Mouse (Mus musculus) midbrain, postnatal 0 days (tissue): ENCODE measurements around the gene Ypel1. TPM values are rescaled to one million over a fixed set of nuclear protein-coding genes. Genes with fewer than 3 reads are reported as not detected.
A peak's percentile ranks its signal among the peaks of the same experiment; 100 is the strongest.

ENCODE experiments used
- ATAC-seq: fragments of 200-750 bp; cut with Nextera tagmentation; 2 replicates; pipeline ENCODE4 v1.8.0; 2017; ENCODE audit warnings: moderate number of reproducible peaks, mild to moderate bottlenecking, moderate TSS enrichment, moderate library complexity; ENCODE audit not compliant: low FRiP score
- DNase-seq: peaks from one replicate; pipeline ENCODE4 v3.0.0-alpha.2; 2015; ENCODE audit warnings: low spot score
- H3K27ac ChIP-seq: fragments of 300-500 bp; sonication (generic); 2 replicates; pipeline ENCODE4 v1.5.1; 2014; ENCODE audit warnings: low read depth, mild to moderate bottlenecking, low read length, mixed read lengths
- H3K27me3 ChIP-seq: fragments of 300-500 bp; sonication (generic); 2 replicates; pipeline ENCODE4 v1.6.1; 2014; ENCODE audit warnings: low read length, control low read depth, mixed read lengths; ENCODE audit not compliant: insufficient read depth
- H3K36me3 ChIP-seq: fragments of 300-500 bp; sonication (generic); 2 replicates; pipeline ENCODE4 v1.6.1; 2014; ENCODE audit warnings: low read length, control low read depth, mixed read lengths; ENCODE audit not compliant: insufficient read depth
- H3K4me1 ChIP-seq: fragments of 300-500 bp; sonication (generic); 2 replicates; pipeline ENCODE4 v1.6.1; 2014; ENCODE audit warnings: mild to moderate bottlenecking, control low read depth, antibody characterized with exemption, low read length, mixed read lengths; ENCODE audit not compliant: insufficient read depth
- H3K4me2 ChIP-seq: fragments of 300-500 bp; sonication (generic); 2 replicates; pipeline ENCODE4 v1.6.1; 2014; ENCODE audit warnings: low read depth, mild to moderate bottlenecking, low read length, mixed read lengths; ENCODE audit not compliant: poor library complexity, severe bottlenecking
- H3K4me3 ChIP-seq: fragments of 300-500 bp; sonication (generic); 2 replicates; pipeline ENCODE4 v1.5.1; 2014; ENCODE audit warnings: low read depth, mild to moderate bottlenecking, low read length, moderate library complexity
- H3K9ac ChIP-seq: fragments of 300-500 bp; sonication (generic); replicated peaks from 2 replicates; pipeline ENCODE4 v1.6.1; 2014; ENCODE audit warnings: mild to moderate bottlenecking, low read length, moderate library complexity, mixed read lengths; ENCODE audit not compliant: poor library complexity, severe bottlenecking
- H3K9me3 ChIP-seq: fragments of 300-500 bp; sonication (generic); 2 replicates; pipeline ENCODE4 v1.6.1; 2016; ENCODE audit warnings: low read length, control low read depth
- CTCF ChIP-seq: IDR thresholded peaks from 2 replicates; pipeline ENCODE4 v1.5.1; 2016; ENCODE audit warnings: antibody characterized with exemption, mild to moderate bottlenecking
- WGBS: fragments of 180-500 bp; shearing (Covaris S2); extraction: QIAGEN DNeasy Blood & Tissue Kit; methylation state at CpG from one replicate; pipeline ENCODE4 v1.1.7; 2014; 5-methylcytosine and 5-hydroxymethylcytosine counted together
- polyA plus RNA-seq: library from polyadenylated mRNA; unstranded; fragments of >200 nt; fragmentation: Nextera tagmentation; extraction: Ambion mirVana; gene quantifications from 2 replicates; pipeline ENCODE4 v1.2.1, GENCODE M21; 2015
- total RNA-seq: library from RNA; depleted of rRNA; stranded (reverse); fragments of >200 nt; gene quantifications from 2 replicates; pipeline ENCODE4 v1.2.3, GENCODE M21; 2014; rRNA removed

Gene Ypel1
- total RNA-seq (63.5 and 71.0 TPM in 2 replicates), polyA plus RNA-seq (91.9 and 100 TPM in 2 replicates)

- peaks cover 2% of the 10 kb centered on the region; the same call in 1 of the 2 replicates for H3K36me3 ChIP-seq
- TF ChIP-seq CTCF: peak; percentile 73
- H3K4me3 ChIP-seq: peak within 1 kb of the TSS; percentile 89
- peak within 1 kb of the TSS; percentile 85 for H3K9ac ChIP-seq
- no peaks in the 10 kb centered on the region for H3K4me1 ChIP-seq
- H3K9me3 ChIP-seq: no peaks in the 10 kb centered on the region
- ATAC-seq: peak; percentile 92
- H3K27me3 ChIP-seq: no peaks in the 10 kb centered on the region
- WGBS: under 1% methylated on average over 64 of the region's 76 CpGs
- peak within 1 kb of the TSS; percentile 88 for H3K27ac ChIP-seq
- peak; percentile 88 for DNase-seq
- peak within 1 kb of the TSS; percentile 77 for H3K4me2 ChIP-seq
Observed at GRCm38 (mm10) chr16:17069511-17070443, at the start of gene Ypel1. Ypel1 (plus strand) TSS chr16:17069696.

- no peak for TF ChIP-seq CTCF
- H3K9me3 ChIP-seq: no peaks in the 10 kb centered on the region
- no peaks in the 10 kb centered on the region for H3K27me3 ChIP-seq
- no peaks in the 10 kb centered on the region for H3K4me1 ChIP-seq
- DNase-seq (no peak), ATAC-seq (no peak)
- H3K9ac ChIP-seq: no peak overlapping the region
- H3K4me3 ChIP-seq: no peak overlapping the region
- WGBS: 87% methylated on average over 3 of the region's 3 CpGs
- H3K36me3 ChIP-seq: peaks cover 28% of the 10 kb centered on the region
- H3K27ac ChIP-seq: no peak overlapping the region
- no peak overlapping the region for H3K4me2 ChIP-seq
Observed at GRCm38 (mm10) chr16:17024469-17025148, 44.9 kb upstream of the Ypel1 start.

GRCm38 (mm10) chr16:17029971-17030695 is 39.4 kb upstream of the Ypel1 start:
- Histone ChIP-seq H3K4me3 (no peak overlapping the region), H3K9me3 (no peaks in the 10 kb centered on the region), H3K4me1 (no peaks in the 10 kb centered on the region), H3K4me2 (no peak overlapping the region), H3K27ac (no peak overlapping the region), H3K9ac (no peak overlapping the region), H3K36me3 (peaks cover 18% of the 10 kb centered on the region), H3K27me3 (no peaks in the 10 kb centered on the region)
- WGBS: 46% methylated on average over 4 of the region's 4 CpGs
- TF ChIP-seq CTCF: no peak
- no peak for ATAC-seq
- DNase-seq: no peak

- H3K4me2 ChIP-seq: no peak overlapping the region
- 98% methylated on average over 2 of the region's 2 CpGs for WGBS
Observed at GRCm38 (mm10) chr16:17033754-17034153, 35.7 kb upstream of the Ypel1 start.

GRCm38 (mm10) chr16:17040716-17041115 is 28.8 kb upstream of the Ypel1 start:
- WGBS: 95% methylated on average over 3 of the region's 3 CpGs
- Histone ChIP-seq H3K4me3 (no peak overlapping the region), H3K36me3 (peaks cover 43% of the 10 kb centered on the region), H3K9me3 (no peaks in the 10 kb centered on the region), H3K4me2 (no peak overlapping the region), H3K27me3 (no peaks in the 10 kb centered on the region), H3K9ac (no peak overlapping the region), H3K4me1 (no peaks in the 10 kb centered on the region), H3K27ac (no peak overlapping the region)
- ATAC-seq (no peak), DNase-seq (no peak)
- no peak for TF ChIP-seq CTCF

More at GRCm38 (mm10) chr16:17033754-17034153, 35.7 kb upstream of the Ypel1 start:
- Histone ChIP-seq H3K4me3 (no peak overlapping the region), H3K4me1 (no peaks in the 10 kb centered on the region), H3K27me3 (no peaks in the 10 kb centered on the region), H3K36me3 (peaks cover 32% of the 10 kb centered on the region), H3K27ac (no peak overlapping the region), H3K9ac (no peak overlapping the region), H3K9me3 (no peaks in the 10 kb centered on the region)
- TF ChIP-seq CTCF: no peak
- ATAC-seq (no peak), DNase-seq (no peak)
